Mouse (Mus musculus): ENCODE results near the gene Dnajb6.

The Dnajb6 gene

DNA sequence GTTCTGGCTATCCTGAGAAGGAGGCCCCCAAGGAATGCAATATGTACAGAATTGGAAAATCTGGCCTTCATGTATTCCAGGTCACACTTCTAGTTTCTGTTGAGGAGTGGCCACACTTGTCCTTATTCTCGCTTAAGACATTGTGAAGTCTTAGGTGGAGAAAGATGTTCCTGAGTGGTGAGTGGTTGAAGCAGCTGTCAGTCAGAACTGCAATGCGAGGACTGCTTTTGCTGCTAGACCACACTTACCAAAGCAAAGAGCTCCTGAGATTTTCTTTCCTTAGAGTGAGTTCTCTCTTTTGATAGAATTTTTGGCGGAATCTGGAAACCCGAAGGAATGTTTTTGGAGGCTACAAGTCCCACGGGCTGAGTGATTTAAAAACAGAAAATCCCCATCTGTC lies 112.0 kb downstream of the Dnajb6 start:
- DNase-seq (ENCODE audit: extremely low read depth, low read depth), result no peak

DNA sequence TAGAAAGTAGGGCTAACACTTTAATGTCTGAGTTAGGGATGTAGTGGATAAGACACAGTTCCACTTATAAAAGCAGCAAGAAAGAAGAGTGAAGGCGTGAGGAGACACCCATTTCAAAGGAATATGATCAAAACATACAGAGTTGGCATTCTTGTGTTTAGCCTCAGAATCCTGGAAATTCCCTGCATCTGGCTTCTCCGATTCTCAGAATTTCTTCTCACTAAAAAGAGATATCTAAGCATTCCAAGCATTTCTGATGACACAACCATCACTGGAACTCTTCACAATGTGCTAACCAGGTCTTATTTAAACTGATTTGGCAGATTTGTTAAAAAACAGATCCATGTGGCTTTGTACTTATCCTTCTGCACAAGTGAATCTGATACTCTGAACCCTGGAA lies 112.6 kb downstream of the Dnajb6 start:
- no peak for DNase-seq (ENCODE audit: extremely low read depth, low read depth)

DNA sequence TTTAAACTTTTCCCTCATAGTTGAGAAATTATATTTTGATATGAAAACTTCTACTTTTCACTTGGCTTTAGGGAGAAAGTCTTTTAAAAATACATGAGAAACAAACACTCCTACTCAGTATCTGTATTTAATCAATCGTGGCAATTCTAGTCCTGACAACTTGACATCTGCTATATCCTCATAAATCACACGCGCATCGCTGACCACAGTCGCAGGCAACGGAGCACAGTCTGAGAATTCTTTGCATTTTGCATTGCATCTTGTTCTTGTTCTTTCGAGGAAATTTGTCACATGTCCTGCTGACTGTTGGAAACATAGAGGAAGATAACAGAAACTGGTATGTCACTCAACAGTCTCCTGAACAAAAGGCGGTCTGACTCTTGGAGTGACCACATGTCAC lies 116.9 kb downstream of the Dnajb6 start:
- DNase-seq (ENCODE audit: extremely low read depth, low read depth), result no peak

DNA sequence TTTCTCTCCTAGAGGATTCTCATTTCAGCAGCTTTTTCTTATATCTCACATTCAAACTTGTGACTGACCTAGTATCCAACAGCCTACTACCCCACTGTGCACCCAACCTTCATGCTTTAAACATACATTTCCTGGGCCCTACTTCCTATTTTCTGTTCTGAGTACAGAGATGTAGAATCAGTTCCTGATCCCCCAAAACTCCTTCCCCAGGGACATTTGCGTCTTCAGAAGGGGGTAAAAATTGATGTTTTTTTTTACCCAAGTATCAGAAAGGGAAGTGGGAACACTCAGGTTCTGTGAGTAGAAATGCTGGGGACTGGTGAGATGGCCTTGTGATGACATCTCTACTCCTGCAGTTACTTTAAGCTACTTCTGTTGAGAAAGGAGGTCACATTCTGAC lies 117.5 kb downstream of the Dnajb6 start:
- no peak for DNase-seq (ENCODE audit: extremely low read depth, low read depth)

DNA sequence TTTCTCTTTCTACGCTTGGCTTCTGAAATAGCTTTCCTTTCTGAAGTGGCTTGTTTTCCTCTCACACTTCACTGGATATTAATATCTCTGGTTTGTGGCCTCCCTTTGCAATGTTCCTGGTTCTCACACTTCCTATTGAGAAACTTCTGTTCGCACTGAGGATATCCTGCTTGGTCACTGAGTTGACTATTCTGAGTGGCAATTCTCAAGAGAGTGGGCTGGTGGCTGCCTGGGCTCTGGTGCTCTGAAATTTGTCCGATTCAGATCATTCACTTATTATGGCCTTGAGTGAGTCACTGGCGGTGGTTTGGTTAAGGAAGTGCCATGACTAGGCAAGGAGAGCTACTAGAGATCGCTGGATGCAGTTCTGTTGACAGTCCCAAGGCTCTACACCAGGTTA lies 118.9 kb downstream of the Dnajb6 start:
- DNase-seq (ENCODE audit: extremely low read depth, low read depth), result no peak

DNA sequence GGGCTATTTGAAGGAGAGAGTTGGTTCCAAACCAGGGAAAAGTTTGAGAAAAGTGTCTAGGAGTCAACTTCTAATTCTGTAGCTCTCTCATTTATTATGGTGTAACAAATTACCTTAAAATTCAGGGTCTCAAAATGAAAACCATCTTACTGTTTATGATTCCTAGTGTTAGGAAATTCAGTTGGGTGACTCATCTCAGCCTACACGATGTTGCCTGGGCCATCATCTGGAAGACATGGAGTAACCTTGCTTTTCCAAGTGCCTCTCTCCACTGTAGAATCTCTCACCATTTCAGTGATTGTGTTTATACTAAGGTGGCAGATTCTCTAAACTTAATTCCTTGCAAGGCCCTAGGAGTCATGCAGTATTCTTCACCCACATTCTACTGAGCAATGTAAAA lies 119.5 kb downstream of the Dnajb6 start:
- DNase-seq (ENCODE audit: extremely low read depth, low read depth), result no peak

DNA sequence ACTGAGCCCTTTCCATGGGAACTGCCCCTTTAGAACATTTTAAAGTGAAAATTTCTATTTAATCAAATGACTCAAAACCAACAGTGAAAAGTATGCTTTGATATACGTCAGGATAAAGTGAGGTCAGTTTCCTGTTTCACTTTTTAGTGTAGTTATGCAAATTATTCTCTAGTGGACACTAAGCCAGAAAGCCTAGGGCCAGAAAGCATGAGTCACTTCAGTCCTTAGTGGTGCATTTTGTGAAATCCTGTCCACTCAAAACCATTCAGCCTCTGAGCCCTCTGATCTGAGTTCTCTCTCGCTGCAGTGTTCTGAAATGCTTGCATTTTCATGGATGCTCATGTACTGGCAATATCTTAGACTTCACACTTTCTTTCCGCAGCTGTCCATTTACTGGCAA lies 126.0 kb downstream of the Dnajb6 start:
- no peak for DNase-seq (ENCODE audit: extremely low read depth, low read depth)

DNA sequence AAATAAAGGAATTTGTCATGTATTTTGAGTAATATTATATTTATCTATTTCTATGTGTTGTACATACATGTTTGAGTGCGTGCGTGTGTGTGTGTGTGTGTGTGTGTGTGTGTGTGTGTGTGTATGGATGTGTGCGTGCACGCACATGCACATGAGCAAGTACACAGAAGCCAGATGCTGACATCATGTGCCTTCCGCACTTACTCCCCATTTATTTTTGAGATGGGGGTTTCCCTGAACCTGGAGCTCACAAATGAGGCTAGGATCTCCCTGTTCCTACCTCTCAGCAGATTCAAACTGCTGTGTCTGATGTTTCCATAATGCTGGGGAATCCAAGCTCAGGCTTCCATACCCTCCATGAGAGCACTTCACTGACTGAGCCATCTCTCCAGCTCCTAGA lies 126.9 kb downstream of the Dnajb6 start:
- DNase-seq (ENCODE audit: extremely low read depth, low read depth), result no peak

DNA sequence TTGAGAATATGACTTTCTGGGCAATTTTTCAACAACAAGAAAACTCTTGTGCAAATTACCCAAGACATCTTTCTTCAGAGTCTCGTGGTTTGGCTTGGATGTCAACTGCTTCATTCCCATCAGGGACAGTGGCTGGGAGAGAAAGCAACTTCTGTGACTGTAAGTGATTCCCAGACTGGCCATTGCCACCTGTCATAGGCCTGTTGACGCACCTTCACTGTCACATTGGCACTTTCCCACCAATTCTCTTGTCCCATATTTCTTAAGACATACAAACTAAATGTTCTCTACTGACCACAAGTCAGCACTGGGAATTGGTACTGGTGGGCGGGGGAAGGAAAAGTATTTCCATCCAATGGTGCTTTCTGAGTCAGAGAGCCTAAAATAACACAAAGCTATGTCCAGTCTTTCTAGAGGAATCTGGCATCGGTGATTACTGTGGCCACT lies 128.8 kb downstream of the Dnajb6 start:
- no peak for DNase-seq (ENCODE audit: extremely low read depth, low read depth)

DNA sequence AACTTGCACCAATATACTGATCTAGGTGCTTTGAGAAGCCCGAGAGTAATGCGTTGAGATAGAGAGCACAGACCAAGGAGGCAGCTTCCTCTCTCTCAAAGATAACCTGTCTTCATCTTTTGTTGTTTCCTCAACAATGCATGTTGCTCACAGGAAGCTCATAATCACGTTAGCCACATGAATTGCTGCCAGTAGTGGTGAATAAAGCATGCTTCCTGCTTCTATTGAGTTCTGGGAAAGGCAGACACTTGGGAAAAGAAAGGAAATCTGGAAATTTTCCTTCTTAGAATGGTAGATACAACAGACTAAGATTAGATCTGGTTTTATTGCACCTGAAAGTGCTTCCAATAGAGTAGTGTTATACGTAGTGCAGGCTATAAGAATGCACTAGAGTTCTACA lies 129.5 kb downstream of the Dnajb6 start:
- DNase-seq (ENCODE audit: extremely low read depth, low read depth), result no peak

All from MEL-GATA-1-ER (cell line).